Mouse (Mus musculus): ENCODE results near the gene Srp54a.
"Not testable (repeated sequence)": the region's sequence is repeated elsewhere in the genome, so short reads cannot be mapped to it uniquely, and the experiment has no call there.

Gene Srp54a

DNA sequence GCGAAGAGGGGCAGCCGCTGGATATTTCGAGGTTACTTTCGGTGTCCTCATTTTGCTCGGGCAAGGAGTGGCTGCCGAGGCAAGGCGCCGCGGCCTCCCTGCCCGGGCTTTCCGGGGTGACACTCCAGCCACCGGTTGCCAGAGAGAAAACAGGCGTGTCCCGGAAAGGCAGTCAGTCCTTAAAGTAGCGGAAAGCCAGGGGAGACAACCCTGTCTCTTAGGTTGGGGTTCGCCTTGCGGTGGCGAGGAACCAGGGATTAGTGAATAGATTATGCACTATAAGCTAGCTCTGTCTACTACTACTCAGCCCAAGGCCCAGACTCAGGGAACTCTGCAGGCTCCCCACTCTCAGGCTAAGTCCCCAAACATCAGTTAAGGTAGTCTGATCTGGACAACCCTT lies 44.7 kb downstream of the Srp54a start:
- DNase-seq (ENCODE audit: low spot score in 2 of 2) = not testable (repeated sequence)

DNA sequence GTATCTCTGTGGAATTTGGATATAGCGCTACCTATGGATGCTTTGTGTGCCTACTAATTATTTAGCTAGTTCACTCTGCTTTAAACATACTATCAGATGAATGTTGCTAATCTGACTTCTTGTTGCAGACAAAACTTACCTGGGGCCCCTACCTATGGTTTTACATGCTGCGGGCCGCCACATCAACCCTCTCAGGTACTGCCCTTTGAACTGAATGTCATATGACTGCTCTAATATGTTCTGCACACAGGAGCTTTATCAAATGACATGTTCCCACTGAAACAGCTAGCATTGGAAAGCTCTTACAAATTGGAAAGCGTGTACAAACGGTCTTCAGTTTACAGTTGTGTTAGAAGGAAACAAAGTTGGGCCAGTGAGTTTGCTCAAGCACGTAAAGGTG lies 55.5 kb downstream of the Srp54a start:
- DNase-seq (ENCODE audit: low spot score in 2 of 2) = not testable (repeated sequence)

DNA sequence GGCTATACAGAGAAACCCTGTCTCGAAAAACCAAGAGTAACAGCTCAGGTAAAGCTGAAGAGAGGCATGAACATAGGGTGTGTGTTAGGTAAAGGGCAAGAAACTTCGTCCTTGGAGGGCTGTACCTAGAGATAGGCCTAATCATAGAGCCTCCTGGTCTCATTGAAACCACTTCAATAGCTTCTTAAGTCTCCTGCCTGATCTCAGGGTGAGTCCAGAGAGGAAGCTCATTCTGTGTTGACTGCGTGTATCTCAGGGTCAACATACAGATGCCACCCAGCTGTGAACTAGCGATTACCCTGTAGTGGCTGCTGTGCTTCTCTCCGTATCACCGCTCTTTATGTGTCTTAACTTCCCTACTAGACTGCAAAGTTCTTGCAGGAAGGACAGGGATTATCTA lies 57.8 kb downstream of the Srp54a start:
- not testable (repeated sequence) for DNase-seq (ENCODE audit: low spot score in 2 of 2)

DNA sequence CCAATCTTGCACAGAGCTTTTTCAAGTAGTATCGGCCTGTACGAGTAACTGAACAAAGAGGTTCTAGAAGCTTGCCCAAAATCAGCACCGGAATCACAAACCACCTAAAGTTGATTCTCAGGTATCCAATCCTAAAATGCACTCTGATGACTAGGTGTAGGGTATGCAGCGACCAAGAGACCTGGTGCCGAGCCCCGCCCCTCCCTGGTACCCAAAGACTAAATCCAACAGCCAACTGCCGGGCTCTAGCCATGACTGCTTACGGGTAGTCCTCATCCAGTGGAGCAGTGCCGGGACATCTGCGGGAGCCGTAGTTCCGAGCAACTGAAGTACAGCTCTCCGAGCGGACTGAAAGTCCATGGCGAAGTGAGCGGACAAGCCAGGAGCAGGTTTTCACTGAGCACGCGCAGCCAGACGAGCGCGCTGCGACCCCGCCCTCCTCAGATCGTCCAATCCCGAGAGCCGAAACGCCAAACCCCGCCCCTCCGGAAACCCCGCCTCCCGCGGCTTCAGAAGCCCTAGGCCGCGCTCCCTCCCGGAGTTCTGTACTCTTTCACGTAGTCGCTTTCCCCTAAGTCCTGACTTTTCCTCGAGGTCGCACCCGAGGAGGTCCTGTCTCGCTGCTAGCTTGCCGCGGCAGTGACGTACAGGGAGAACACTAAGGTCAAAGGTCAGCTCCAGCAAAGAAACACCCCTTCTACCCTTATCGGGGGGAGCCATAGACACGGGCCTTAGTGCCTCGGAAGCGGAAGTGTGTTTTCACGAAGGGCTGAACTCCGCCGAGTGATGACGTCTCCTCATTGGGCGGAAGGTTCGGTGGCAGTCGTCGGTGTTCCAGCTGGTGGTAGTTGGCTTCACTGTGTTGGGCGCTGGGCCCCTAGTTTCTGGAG lies 74.7 kb downstream of the Srp54a start, which contains the start of gene Srp54b:
Gene Srp54b, plus strand, starts transcription at position 546 of the 890 bp plus-strand sequence.
- not testable (repeated sequence) for DNase-seq (ENCODE audit: low spot score in 2 of 2)

DNA sequence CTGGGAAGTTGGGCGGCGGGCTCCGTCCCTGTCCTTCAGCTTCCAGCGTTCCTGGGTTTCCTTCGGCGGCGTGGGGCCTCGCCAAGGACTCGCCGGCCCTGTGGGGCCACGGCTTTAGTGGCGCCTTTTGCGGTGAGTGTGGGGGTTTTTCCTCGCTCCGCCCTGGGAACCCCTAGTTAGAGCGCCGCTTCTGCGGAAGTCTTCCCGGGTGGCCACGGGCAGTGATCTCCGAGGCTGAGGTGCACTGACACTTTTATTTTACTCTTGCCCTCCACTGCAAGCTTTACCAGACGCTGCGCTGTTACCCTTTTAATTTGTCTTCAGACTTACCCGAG lies 75.4 kb downstream of the Srp54a start:
- DNase-seq (ENCODE audit: low spot score in 2 of 2) = not testable (repeated sequence)
